Mouse (Mus musculus) B cell, adult 2 months (primary cell): Measurements from ENCODE around the gene Gdf9.

Experiments
- DNase-seq, 2 experiments: peaks; one replicate each; pipeline ENCODE4 v3.0.0; 2022

Gene Gdf9

DNA sequence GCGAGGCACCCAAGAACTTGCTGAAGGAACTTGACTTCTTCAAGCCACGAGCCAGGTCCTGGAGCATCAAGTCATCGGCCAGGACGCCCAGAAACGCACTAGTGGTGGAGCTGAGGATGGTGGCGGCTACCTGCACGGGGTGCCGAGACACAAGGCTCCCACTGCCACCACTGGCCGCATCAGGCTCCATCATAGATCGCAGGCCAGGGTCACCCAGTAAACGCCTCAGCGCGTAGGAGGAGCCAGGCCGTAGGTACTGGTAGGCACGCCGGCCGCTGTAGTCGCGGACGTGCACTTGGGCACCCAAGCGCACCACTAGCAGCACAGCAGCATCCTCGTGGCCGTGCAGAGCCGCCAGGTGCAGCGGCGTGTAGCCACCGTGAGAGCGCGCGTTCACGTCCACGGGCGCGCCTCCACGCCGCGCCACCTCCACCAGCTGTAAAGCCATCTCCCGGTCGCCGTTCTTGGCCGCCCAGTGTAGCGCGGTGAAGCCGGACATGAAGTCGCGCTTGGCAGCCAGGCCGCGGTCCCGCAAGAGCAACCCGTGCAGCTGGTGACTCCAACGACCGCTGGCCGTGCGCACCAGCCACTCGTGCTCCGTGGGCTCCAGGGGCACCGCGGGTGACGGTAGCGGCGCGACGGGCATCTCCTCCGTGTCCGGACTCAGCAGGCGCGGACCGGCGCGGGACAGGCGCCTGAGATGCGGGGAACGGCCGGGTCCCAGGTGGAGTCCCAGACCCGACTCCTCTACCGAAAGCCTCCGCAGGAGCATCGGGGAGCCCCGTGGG is 47.8 kb downstream of the Gdf9 start:
- no peak for DNase-seq

- no peak for DNase-seq
These were observed 48.5 kb downstream of the Gdf9 start for GRCm38 (mm10) chr11:53479171-53479782.

DNA sequence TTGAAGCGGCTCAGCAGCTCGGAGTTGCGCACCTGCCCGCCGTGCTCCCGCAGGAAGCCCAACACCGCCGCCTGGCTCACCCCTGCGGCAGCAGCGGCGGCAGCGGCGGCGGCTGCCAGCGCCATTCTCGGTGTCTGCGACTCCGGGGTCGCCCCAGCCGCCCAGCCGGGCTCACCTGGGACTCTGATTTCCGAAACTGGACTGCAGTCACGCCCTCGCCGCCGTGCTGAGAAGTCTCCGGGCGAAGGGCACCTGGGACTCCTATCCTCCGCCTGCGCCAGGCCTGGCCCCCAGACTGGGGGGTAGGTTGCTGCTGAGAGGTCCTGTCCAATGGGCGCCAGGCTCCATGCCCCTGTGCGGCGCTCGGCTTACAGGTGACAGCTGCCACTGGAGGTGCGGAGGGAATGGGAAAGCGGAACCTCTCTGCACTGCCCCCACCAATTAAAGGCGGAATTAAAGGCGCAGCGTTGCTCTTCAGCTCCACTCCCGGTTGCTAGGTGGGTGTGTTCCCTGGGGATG is 49.0 kb downstream of the Gdf9 start, which contains the start of the genes Gm9945 and Sowaha:
Gm9945 (plus strand) TSS at position 384 of the 519 bp plus-strand sequence.
Sowaha (minus strand) TSS at position 492 of the 519 bp plus-strand sequence.
- DNase-seq = peak in 1 of 2 experiments; percentile 22

- DNase-seq = no peak
These were observed 50.4 kb downstream of the Gdf9 start for GRCm38 (mm10) chr11:53481088-53481730.

DNA sequence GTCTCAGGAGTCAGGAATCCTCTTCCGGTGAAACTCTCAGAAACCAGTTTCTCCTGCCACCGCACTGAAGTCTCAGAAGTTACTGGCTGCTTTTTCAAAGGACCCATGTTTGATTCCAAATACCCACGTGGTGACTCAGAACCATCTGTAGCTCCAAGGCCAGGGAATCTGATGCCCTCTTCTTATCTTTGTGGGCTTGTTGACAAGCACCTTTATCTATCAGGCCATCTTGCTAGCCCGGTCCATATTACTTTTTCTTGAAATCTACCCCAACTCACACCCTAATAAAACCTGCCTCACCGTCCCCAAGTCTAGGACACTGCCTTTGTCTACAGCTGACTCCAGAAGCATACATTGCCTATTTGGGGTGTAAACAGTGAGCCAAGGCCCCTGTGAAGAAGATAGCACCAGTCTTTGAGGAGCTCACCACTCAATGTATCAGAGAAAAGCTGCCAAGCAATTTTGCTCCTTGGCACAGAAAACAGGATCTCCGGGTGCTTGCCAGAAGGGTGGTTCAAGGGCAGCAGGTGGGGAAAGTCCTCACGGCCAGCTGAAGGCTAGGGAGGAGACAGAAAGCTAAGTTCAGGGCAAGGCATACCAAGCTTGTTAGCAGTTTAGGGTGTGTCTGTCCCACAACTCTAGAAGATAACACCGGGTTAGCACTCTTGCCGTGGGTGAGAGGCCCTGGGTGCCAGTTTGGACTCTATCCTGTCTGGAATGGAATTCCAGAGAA is 52.5 kb downstream of the Gdf9 start:
- DNase-seq = no peak

- no peak for DNase-seq
These were observed 54.9 kb downstream of the Gdf9 start for GRCm38 (mm10) chr11:53485719-53486118.

DNA sequence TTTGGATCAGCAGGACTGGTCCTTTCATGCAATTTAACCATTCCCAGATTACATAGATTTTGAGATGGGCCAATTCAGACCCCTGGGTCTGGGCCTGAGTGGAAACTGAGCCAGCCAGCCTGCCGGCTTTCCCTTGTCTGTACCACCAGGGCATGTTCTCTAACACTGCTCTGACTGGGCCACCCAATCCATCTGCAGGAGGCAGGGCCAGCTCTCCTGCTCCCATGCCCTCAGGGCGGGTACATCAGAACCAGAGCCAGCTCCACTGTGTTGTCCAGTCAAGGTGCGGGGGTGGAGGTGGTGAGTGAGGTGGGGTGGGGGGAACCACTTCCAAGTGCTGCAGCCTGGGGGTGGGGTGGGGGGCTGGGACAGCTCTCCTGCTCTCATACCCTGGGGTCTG is 55.5 kb downstream of the Gdf9 start:
- no peak for DNase-seq

GRCm38 (mm10) chr11:53486822-53487594 is 56.2 kb downstream of the Gdf9 start:
- DNase-seq = peak; percentile 46 to 49
